Mouse (Mus musculus) liver, embryonic 14.5 days (tissue): ENCODE measurements around the gene Zmiz1. TPM values are rescaled to one million over a fixed set of nuclear protein-coding genes. Genes with fewer than 3 reads are reported as not detected.
A peak's percentile ranks its signal among the peaks of the same experiment; 100 is the strongest.

Experiments used
- ATAC-seq: fragments of 200-750 bp; cut with Nextera tagmentation; 2 replicates; pipeline ENCODE4 v1.8.0; 2017; ENCODE audit warnings: moderate number of reproducible peaks, mild to moderate bottlenecking, moderate library complexity; ENCODE audit not compliant: insufficient read depth
- DNase-seq, 3 experiments: peaks; one replicate each; pipeline ENCODE4 v3.0.0-alpha.2; 2012 to 2013; ENCODE audit warnings: low read depth in 3 of 3, low spot score in 3 of 3
- H3K27ac ChIP-seq: fragments of 300-500 bp; sonication (generic); 2 replicates; pipeline ENCODE4 v1.5.1; 2014; ENCODE audit warnings: moderate library complexity, mild to moderate bottlenecking, control low read depth, inconsistent platforms
- H3K27me3 ChIP-seq: fragments of 300-500 bp; sonication (generic); 2 replicates; pipeline ENCODE4 v1.6.1; 2014; ENCODE audit warnings: mild to moderate bottlenecking, low read length, moderate library complexity; ENCODE audit not compliant: control insufficient read depth, insufficient read depth
- H3K36me3 ChIP-seq: fragments of 300-500 bp; sonication (generic); replicated peaks from 2 replicates; pipeline ENCODE4 v1.6.1; 2014; ENCODE audit warnings: low read depth; ENCODE audit not compliant: control insufficient read depth, insufficient read depth
- H3K4me1 ChIP-seq, 2 experiments: fragments of 200-500 bp in 1 of 2; fragments of 300-500 bp in 1 of 2; sonication (generic) in 1 of 2; replicated peaks; 2 replicates each; pipeline ENCODE4 v1.6.1; 2012 to 2014; ENCODE audit warnings: antibody characterized with exemption in 1 of 2, inconsistent platforms in 1 of 2, low read length in 1 of 2; ENCODE audit not compliant: control insufficient read depth in 2 of 2, insufficient read depth in 2 of 2
- H3K4me2 ChIP-seq: fragments of 300-500 bp; sonication (generic); 2 replicates; pipeline ENCODE4 v1.6.1; 2014; ENCODE audit warnings: low read depth, mild to moderate bottlenecking, control low read depth, moderate library complexity
- H3K4me3 ChIP-seq, 2 experiments: fragments of 200-500 bp in 1 of 2; fragments of 300-500 bp in 1 of 2; sonication (generic) in 1 of 2; 2 replicates each; pipeline ENCODE4 v1.5.1; 2012 to 2014; ENCODE audit warnings: low read depth in 2 of 2, low read length in 2 of 2, mild to moderate bottlenecking in 2 of 2, control low read depth in 1 of 2, inconsistent platforms in 1 of 2, moderate library complexity in 1 of 2; ENCODE audit not compliant: insufficient read depth in 1 of 2
- H3K9ac ChIP-seq: fragments of 300-500 bp; sonication (generic); replicated peaks from 2 replicates; pipeline ENCODE4 v1.6.1; 2014; ENCODE audit warnings: mild to moderate bottlenecking, control low read depth, moderate library complexity
- H3K9me3 ChIP-seq: fragments of 300-500 bp; sonication (generic); 2 replicates; pipeline ENCODE4 v1.6.1; 2016; ENCODE audit warnings: low read length, mixed read lengths; ENCODE audit not compliant: control insufficient read depth
- CTCF ChIP-seq: IDR thresholded peaks from 2 replicates; pipeline ENCODE4 v1.5.1; 2016; ENCODE audit warnings: antibody characterized with exemption, low read depth, control low read depth
- EP300 ChIP-seq: IDR thresholded peaks from 2 replicates; pipeline ENCODE4 v1.6.1; 2016; ENCODE audit warnings: antibody characterized with exemption, low read depth
- WGBS: fragments of 180-500 bp; shearing (Covaris S2); extraction: QIAGEN DNeasy Blood & Tissue Kit; methylation state at CpG from one replicate; pipeline ENCODE4 v1.1.7; 2014; ENCODE audit not compliant: insufficient replicate concordance; 5-methylcytosine and 5-hydroxymethylcytosine counted together
- polyA plus RNA-seq, 2 experiments: library from polyadenylated mRNA; depleted of rRNA in 1 of 2; stranded (reverse) in 1 of 2; unstranded in 1 of 2; fragments of >200 nt; fragmentation: Nextera tagmentation in 1 of 2; extraction: Ambion mirVana in 1 of 2; gene quantifications; 2 replicates each; pipeline versions ENCODE4 v1.2.1 to v1.2.3; 2012 to 2014

The Zmiz1 gene
- polyA plus RNA-seq, 2 experiments: 3.4 to 4.0 TPM

DNA sequence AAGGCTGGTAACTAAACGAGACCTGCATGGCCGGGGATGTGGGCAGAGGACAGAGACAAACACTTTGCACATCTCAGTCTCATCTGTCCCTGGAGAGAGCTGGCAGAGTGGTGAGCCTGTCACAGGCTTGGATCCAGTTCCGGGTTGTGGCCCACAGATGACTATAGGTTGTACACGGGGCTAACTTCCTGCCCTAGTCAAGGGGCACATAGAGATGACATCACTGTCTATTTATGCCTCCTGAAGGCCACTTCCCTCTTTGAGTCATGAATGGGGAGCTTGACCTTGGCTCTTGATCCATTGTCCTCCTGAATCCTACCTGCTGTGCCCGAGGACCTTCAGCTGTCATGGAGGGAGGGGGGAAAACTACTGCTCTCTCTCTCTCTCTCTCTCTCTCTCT, 25.1 kb downstream of the Zmiz1 start:
- Histone ChIP-seq H3K27ac (peak overlapping the region; percentile 16; the same call in 1 of the 2 replicates), H3K9ac (no peak overlapping the region), H3K27me3 (no peaks in the 10 kb centered on the region), H3K4me3 (no peak overlapping the region), H3K36me3 (no peaks in the 10 kb centered on the region), H3K4me1 (peaks cover 47 to 75% of the 10 kb centered on the region in 2 experiments), H3K9me3 (no peaks in the 10 kb centered on the region), H3K4me2 (peak overlapping the region; percentile 21)
- DNase-seq: no peak
- no peak for TF ChIP-seq CTCF
- TF ChIP-seq EP300: no peak
- no peak for ATAC-seq
- 41% methylated on average over 5 of the region's 5 CpGs for WGBS

DNA sequence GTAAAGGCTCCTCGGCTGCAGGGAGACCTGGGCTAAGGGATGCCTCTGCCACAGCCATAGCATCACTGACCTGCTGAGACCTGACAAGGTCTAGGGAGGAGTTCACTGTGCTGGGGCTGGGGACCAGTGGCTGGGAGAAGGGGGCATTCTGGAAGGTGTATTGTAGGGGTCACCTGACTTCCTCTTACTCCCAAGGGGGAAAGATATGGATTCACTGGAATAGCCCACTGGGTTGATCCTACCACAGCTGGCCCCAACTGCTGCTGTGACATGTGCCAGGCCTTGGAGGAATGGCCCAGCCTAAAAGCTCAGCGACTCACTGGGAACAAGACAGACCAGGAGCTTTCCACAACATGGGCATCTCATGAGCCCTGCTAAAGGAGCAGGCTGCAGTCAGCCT, 27.2 kb downstream of the Zmiz1 start:
- TF ChIP-seq CTCF: no peak
- no peak for TF ChIP-seq EP300
- no peak for DNase-seq
- Histone ChIP-seq H3K27ac (no peak overlapping the region), H3K27me3 (no peaks in the 10 kb centered on the region), H3K36me3 (no peaks in the 10 kb centered on the region), H3K4me3 (no peak overlapping the region), H3K9ac (no peak overlapping the region), H3K9me3 (no peaks in the 10 kb centered on the region), H3K4me2 (no peak overlapping the region), H3K4me1 (peaks cover 39 to 73% of the 10 kb centered on the region in 2 experiments)
- 70% methylated on average over 2 of the region's 2 CpGs for WGBS
- no peak for ATAC-seq

DNA sequence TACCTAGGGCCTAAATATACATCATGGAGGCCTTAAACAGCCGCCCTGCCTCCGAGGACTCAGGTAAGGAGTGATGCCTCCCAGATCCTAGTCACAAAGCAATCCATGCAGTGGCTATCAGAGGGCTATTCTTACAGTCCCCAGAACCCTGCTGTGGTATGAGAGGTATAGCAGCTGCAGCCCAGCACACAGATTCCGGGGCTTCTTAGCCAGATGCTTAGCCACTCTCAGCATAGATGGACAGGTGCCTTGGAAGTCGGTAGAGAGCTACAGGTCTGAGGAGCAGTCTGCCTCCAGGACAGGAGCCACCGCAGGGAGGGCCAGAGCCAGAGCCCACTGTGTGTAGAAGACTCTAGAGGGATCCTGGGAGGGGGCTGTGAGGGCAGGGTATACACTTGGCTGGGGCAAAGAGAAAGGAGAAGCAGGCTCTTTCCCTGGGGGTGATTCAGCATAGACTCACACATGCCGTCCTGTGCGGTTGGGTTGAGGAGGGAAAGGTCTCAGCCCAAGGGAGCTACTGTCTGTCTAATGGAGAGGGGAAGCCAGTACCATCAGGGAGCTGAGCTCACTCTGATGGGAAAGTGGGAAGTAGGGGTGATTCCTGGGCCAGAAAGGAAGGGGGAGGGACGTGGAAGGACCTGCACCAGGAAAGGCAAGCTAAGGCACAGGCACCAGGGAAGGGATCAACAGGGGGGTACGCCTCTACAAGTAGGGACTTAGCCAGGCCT, 27.9 kb downstream of the Zmiz1 start:
- no peaks in the 10 kb centered on the region for H3K36me3 ChIP-seq
- TF ChIP-seq CTCF (no peak), EP300 (no peak)
- H3K27me3 ChIP-seq: no peaks in the 10 kb centered on the region
- DNase-seq: no peak
- no peak overlapping the region for H3K9ac ChIP-seq
- H3K4me1 ChIP-seq: peaks cover 42 to 72% of the 10 kb centered on the region in 2 experiments
- no peak overlapping the region for H3K4me2 ChIP-seq
- no peak overlapping the region for H3K27ac ChIP-seq
- 64% methylated on average over 9 of the region's 9 CpGs for WGBS
- no peak for ATAC-seq
- H3K9me3 ChIP-seq: no peaks in the 10 kb centered on the region
- H3K4me3 ChIP-seq: no peak overlapping the region

DNA sequence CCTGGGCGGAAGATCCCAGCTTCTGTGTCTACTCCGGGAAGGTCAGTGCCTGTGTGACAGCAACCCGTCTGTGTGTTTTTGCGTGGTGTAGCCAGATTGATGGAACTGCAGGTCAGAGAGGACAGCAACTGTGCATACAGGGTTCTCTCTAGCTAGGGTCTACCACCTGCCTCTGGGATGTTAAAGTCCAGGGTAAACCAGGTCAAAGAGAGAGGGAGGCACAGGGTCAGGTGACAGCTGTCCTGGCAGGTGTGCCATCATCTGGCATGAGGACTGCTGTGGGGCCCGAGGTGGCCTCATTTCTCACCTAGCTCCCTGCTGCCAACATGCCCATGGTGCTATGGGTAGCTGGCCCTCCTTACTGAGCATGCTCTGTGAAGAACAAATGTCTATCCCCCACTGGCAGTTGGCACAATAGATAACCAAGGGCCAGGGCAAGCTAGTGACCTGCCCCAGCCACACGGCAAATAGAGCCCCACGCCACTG, 28.5 kb downstream of the Zmiz1 start:
- no peak for TF ChIP-seq CTCF
- TF ChIP-seq EP300: no peak
- DNase-seq (no peak), ATAC-seq (no peak)
- WGBS: 57% methylated on average over 7 of the region's 7 CpGs
- H3K27ac ChIP-seq: no peak overlapping the region
- no peaks in the 10 kb centered on the region for H3K27me3 ChIP-seq
- H3K9me3 ChIP-seq: no peaks in the 10 kb centered on the region
- no peak overlapping the region for H3K4me2 ChIP-seq
- no peaks in the 10 kb centered on the region for H3K36me3 ChIP-seq
- no peak overlapping the region for H3K9ac ChIP-seq
- H3K4me3 ChIP-seq: no peak overlapping the region
- peaks cover 48 to 72% of the 10 kb centered on the region in 2 experiments for H3K4me1 ChIP-seq

DNA sequence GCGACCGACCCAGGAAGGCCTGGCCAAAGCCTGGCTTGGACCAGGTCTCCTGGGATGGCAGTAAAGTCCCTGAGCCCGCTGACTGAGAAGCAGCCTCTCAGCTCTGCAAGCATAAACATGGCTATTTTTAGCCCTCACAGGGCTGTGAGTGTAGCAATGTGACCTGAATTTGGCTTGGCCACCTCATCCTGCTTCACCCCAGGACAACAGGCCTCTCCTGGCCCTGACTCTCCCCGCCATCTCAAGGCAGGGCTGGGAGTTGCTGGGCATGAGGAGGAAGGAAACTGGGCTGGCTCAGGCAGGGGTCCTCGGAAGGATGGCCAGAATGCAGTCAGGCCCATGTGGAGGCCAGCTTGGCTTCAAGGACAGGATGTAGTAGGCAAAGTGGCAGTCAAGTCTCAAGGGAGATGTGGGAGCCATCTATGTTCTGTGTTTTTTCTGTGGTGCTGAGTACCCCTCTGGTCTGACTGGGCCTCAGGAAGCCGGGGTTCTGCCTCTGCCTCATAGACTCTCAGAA, 29.2 kb downstream of the Zmiz1 start:
- no peaks in the 10 kb centered on the region for H3K36me3 ChIP-seq
- no peak overlapping the region for H3K27ac ChIP-seq
- H3K4me3 ChIP-seq: no peak overlapping the region
- DNase-seq: no peak
- H3K4me2 ChIP-seq: no peak overlapping the region
- peaks cover 55 to 75% of the 10 kb centered on the region in 2 experiments for H3K4me1 ChIP-seq
- H3K9ac ChIP-seq: no peak overlapping the region
- H3K27me3 ChIP-seq: no peaks in the 10 kb centered on the region
- TF ChIP-seq EP300 (no peak), CTCF (no peak)
- 59% methylated on average over 6 of the region's 6 CpGs for WGBS
- no peak for ATAC-seq
- no peaks in the 10 kb centered on the region for H3K9me3 ChIP-seq
